Mouse (Mus musculus) intestine, embryonic 15.5 days (tissue): ENCODE data around the gene Zranb3. TPM values are rescaled to one million over a fixed set of nuclear protein-coding genes. Genes with fewer than 3 reads are reported as not detected.

Experiments used
- ATAC-seq: fragments of 200-750 bp; cut with Nextera tagmentation; 2 replicates; pipeline ENCODE4 v1.8.0; 2017; ENCODE audit warnings: moderate TSS enrichment, moderate library complexity
- H3K27ac ChIP-seq: fragments of 300-500 bp; sonication (generic); 2 replicates; pipeline ENCODE4 v1.5.1; 2015; ENCODE audit warnings: mild to moderate bottlenecking, inconsistent platforms
- H3K27me3 ChIP-seq: fragments of 300-500 bp; sonication (generic); replicated peaks from 2 replicates; pipeline ENCODE4 v1.6.1; 2015; ENCODE audit warnings: inconsistent platforms
- H3K36me3 ChIP-seq: fragments of 300-500 bp; sonication (generic); 2 replicates; pipeline ENCODE4 v1.6.1; 2015; ENCODE audit warnings: inconsistent platforms
- H3K4me1 ChIP-seq: fragments of 300-500 bp; sonication (generic); replicated peaks from 2 replicates; pipeline ENCODE4 v1.6.1; 2015; ENCODE audit warnings: inconsistent platforms
- H3K4me2 ChIP-seq: fragments of 300-500 bp; sonication (generic); replicated peaks from 2 replicates; pipeline ENCODE4 v1.6.1; 2015; ENCODE audit warnings: mild to moderate bottlenecking, inconsistent platforms
- H3K4me3 ChIP-seq: fragments of 300-500 bp; sonication (generic); replicated peaks from 2 replicates; pipeline ENCODE4 v1.5.1; 2015; ENCODE audit warnings: inconsistent platforms
- H3K9ac ChIP-seq: fragments of 300-500 bp; sonication (generic); 2 replicates; pipeline ENCODE4 v1.6.1; 2015; ENCODE audit warnings: inconsistent platforms
- H3K9me3 ChIP-seq: fragments of 300-500 bp; sonication (generic); 2 replicates; pipeline ENCODE4 v1.6.1; 2016; ENCODE audit warnings: inconsistent platforms
- WGBS: fragments of 180-500 bp; shearing (Covaris S2); methylation state at CpG from one replicate; pipeline ENCODE4 v1.1.7; 2015; 5-methylcytosine and 5-hydroxymethylcytosine counted together
- polyA plus RNA-seq: library from polyadenylated mRNA; unstranded; fragments of >200 nt; fragmentation: Nextera tagmentation; extraction: Ambion mirVana; gene quantifications from 2 replicates; pipeline ENCODE4 v1.2.1, GENCODE M21; 2015

The Zranb3 gene
- polyA plus RNA-seq, 1 experiment from 2014 or later, result 6.7 TPM

- no peak overlapping the region for H3K9ac ChIP-seq
- H3K4me1 ChIP-seq, result peaks cover 7% of the 10 kb centered on the region
- 75% methylated on average over 5 of the region's 5 CpGs for WGBS
- no peaks in the 10 kb centered on the region for H3K27me3 ChIP-seq
- H3K9me3 ChIP-seq, result no peaks in the 10 kb centered on the region
- peaks cover 7% of the 10 kb centered on the region; the same call in 1 of the 2 replicates for H3K36me3 ChIP-seq
- no peak overlapping the region for H3K27ac ChIP-seq
- no peak overlapping the region for H3K4me2 ChIP-seq
- no peak for ATAC-seq
- no peak overlapping the region for H3K4me3 ChIP-seq
Measured at GRCm38 (mm10) chr1:127946615-127947249, 156.1 kb downstream of the Zranb3 start.

DNA sequence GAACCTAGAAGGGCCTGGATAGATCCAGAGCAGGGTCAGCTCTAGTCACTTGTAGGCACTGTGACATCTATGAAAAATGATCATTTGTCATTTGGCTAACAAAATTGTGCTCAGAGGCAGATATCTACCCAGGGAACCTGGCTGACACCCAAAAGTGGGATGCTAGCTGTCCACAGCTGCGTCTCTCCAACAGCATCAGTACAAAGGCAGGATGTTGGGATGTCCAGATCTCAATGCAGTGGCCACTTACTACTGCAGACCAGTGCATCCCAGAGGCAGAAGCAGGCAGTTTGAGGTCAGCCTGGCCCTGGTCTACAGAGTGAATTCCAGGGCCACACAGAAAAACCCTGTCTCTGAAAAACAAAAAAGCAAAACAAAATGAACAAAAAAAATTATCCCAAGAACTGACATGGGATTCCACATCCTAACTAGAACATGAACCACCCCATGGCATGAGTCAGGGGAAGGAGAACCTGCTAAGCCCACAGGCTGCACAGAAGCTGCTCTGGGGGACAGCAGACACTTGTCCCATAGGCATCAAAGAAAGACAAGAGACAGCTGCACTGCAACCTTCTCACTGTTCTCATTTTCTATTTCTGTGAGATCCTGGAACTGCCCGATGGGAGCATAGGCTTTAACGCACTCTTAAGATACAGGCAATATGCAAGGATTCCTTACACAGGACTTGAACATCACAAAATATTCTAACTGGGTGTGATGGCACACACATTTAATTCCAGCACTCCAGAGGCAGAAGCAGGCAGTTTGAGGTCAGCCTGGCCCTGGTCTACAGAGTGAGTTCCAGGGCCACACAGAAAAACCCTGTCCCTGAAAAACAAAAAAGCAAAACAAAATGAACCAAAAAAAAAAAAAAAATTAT is 156.9 kb downstream of the Zranb3 start:
- 68% methylated on average over 3 of the region's 3 CpGs for WGBS
- H3K27ac ChIP-seq, result 0 out of 2 replicates have a peak overlapping the region, but pooled peaks have one; percentile 22

DNA sequence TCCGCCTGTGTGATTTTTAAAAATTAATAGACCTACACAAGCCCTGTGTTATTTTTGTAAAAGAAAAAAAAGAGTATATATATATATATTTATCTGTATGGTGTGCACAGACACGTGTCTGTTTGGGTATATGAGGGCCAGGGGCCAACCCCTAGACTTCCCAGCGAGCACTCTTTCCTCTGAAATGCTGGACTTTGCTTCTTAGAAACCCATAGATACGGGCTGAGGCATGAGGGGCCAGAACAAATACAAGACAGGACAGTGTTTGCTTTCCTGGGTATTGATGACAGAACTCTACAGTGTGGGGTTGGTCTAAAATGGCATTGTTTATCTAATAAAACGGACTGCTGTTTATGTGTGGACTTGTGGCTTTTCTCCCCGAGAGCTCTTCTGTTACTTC is 159.3 kb downstream of the Zranb3 start:
- Histone ChIP-seq H3K36me3 (peaks cover 26% of the 10 kb centered on the region), H3K27ac (no peak overlapping the region), H3K4me1 (peaks cover 7% of the 10 kb centered on the region), H3K9ac (no peak overlapping the region), H3K27me3 (no peaks in the 10 kb centered on the region), H3K4me3 (no peak overlapping the region), H3K9me3 (no peaks in the 10 kb centered on the region), H3K4me2 (no peak overlapping the region)
- 33% methylated on average over 6 of the region's 6 CpGs for WGBS
- ATAC-seq, result peak; percentile 55

More for the DNA sequence above, 156.9 kb downstream of the Zranb3 start:
- ATAC-seq, result no peak
- Histone ChIP-seq H3K4me2 (no peak overlapping the region), H3K4me1 (peaks cover 7% of the 10 kb centered on the region), H3K9ac (no peak overlapping the region), H3K27me3 (no peaks in the 10 kb centered on the region), H3K4me3 (no peak overlapping the region), H3K36me3 (peaks cover 10% of the 10 kb centered on the region; the same call in 1 of the 2 replicates), H3K9me3 (no peaks in the 10 kb centered on the region)

GRCm38 (mm10) chr1:127942231-127942630 is 160.6 kb downstream of the Zranb3 start:
- no peak for ATAC-seq
- WGBS, result 84% methylated on average over 10 of the region's 10 CpGs
- H3K4me1 ChIP-seq, result peaks cover 7% of the 10 kb centered on the region
- H3K9ac ChIP-seq, result no peak overlapping the region
- H3K9me3 ChIP-seq, result no peaks in the 10 kb centered on the region
- no peak overlapping the region for H3K27ac ChIP-seq
- no peaks in the 10 kb centered on the region for H3K27me3 ChIP-seq
- H3K4me2 ChIP-seq, result no peak overlapping the region
- no peak overlapping the region for H3K4me3 ChIP-seq
- peaks cover 38% of the 10 kb centered on the region for H3K36me3 ChIP-seq

DNA sequence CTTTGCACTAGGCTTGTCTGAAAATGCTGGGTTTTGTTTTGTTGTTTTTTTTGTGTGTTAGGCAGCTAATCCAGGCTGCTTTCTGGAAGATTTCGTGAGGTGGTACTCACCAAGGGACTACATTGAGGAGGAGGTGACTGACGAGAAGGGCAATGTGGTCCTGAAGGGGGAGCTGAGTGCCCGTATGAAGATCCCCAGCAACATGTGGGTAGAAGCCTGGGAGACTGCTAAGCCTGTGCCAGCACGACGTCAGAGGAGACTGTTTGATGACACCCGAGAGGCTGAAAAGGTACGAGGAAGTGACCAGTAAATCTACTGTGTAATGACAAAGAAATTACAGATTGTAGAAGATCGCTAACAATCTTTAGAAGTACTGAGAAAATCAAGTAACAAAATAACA is 165.6 kb downstream of the Zranb3 start:
- H3K4me2 ChIP-seq, result no peak overlapping the region
- H3K36me3 ChIP-seq, result peaks cover 40% of the 10 kb centered on the region
- no peak overlapping the region for H3K4me3 ChIP-seq
- 77% methylated on average over 8 of the region's 8 CpGs for WGBS
- H3K27me3 ChIP-seq, result no peaks in the 10 kb centered on the region
- no peak for ATAC-seq
- H3K9ac ChIP-seq, result no peak overlapping the region
- 0 out of 2 replicates have a peak, but pooled peaks cover under 1% of the 10 kb centered on the region for H3K4me1 ChIP-seq
- H3K27ac ChIP-seq, result no peak overlapping the region
- no peaks in the 10 kb centered on the region for H3K9me3 ChIP-seq

DNA sequence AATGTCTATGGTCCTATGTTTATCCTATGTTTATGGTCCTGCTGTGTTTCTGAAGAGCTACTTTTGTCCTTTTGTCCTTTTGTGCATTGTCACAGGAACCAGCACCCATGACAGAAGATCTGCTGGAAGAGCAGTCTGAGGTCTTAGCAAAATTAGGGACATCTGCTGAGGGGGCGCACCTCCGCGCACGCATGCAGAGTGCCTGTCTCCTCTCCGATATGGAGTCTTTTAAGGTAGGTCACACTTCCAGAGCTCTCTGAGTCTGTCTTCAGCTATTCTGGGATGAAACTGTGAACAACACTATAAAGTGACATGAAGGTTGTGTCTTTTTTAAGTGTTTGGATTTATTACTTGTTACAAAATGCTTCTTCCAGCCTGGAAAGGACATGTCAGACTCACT is 168.5 kb downstream of the Zranb3 start:
- no peak overlapping the region for H3K27ac ChIP-seq
- no peaks in the 10 kb centered on the region for H3K9me3 ChIP-seq
- no peaks in the 10 kb centered on the region for H3K27me3 ChIP-seq
- 96% methylated on average over 5 of the region's 5 CpGs for WGBS
- no peak overlapping the region for H3K9ac ChIP-seq
- no peak for ATAC-seq
- no peak overlapping the region for H3K4me2 ChIP-seq
- H3K36me3 ChIP-seq, result peaks cover 35% of the 10 kb centered on the region
- no peaks in the 10 kb centered on the region for H3K4me1 ChIP-seq
- no peak overlapping the region for H3K4me3 ChIP-seq

DNA sequence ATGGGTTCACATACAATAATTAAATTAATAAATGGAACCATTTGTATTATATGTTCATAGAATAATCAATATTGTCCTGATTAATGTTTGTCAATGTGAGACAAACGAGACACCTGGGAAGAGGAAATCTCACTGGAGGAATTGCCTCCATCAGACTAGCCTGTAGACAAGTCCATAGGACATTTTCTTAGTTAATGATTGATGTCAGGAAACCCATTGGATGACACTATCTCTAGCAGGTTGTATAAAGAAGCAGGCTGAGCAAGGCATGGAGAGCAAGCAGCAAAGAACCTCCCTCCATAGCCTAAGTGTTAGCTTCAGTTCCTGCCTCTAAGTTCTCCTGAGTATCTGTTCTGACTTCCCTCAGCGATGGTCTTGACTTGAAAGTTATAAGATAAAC is 169.4 kb downstream of the Zranb3 start:
- Histone ChIP-seq H3K9ac (no peak overlapping the region), H3K36me3 (peaks cover 26% of the 10 kb centered on the region), H3K27me3 (no peaks in the 10 kb centered on the region), H3K4me2 (no peak overlapping the region), H3K27ac (no peak overlapping the region), H3K4me1 (no peaks in the 10 kb centered on the region), H3K4me3 (no peak overlapping the region), H3K9me3 (no peaks in the 10 kb centered on the region)
- peak; percentile 95 for ATAC-seq
- 72% methylated on average over 2 of the region's 2 CpGs for WGBS

GRCm38 (mm10) chr1:127915802-127916201 is 187.0 kb downstream of the Zranb3 start:
- no peak for ATAC-seq
- Histone ChIP-seq H3K27ac (no peak overlapping the region), H3K4me3 (no peak overlapping the region), H3K9me3 (no peaks in the 10 kb centered on the region), H3K36me3 (peaks cover 16% of the 10 kb centered on the region), H3K4me2 (no peak overlapping the region), H3K4me1 (no peaks in the 10 kb centered on the region), H3K9ac (no peak overlapping the region), H3K27me3 (no peaks in the 10 kb centered on the region)
- 38% methylated on average over 1 of the region's 1 CpGs for WGBS

- ATAC-seq, result no peak
- no peak overlapping the region for H3K4me3 ChIP-seq
- 75% methylated on average over 6 of the region's 6 CpGs for WGBS
- H3K27me3 ChIP-seq, result no peaks in the 10 kb centered on the region
- H3K4me1 ChIP-seq, result no peaks in the 10 kb centered on the region
- no peak overlapping the region for H3K9ac ChIP-seq
- peaks cover 16% of the 10 kb centered on the region for H3K36me3 ChIP-seq
- H3K27ac ChIP-seq, result peak overlapping the region; percentile 62; the same call in 1 of the 2 replicates
- H3K9me3 ChIP-seq, result no peaks in the 10 kb centered on the region
- H3K4me2 ChIP-seq, result no peak overlapping the region
Measured at GRCm38 (mm10) chr1:127915316-127915715, 187.5 kb downstream of the Zranb3 start.

- ATAC-seq, result no peak
- Histone ChIP-seq H3K4me3 (no peak overlapping the region), H3K4me2 (no peak overlapping the region), H3K9ac (no peak overlapping the region), H3K36me3 (peaks cover 8% of the 10 kb centered on the region; the same call in 1 of the 2 replicates), H3K27ac (no peak overlapping the region), H3K9me3 (no peaks in the 10 kb centered on the region), H3K4me1 (no peaks in the 10 kb centered on the region), H3K27me3 (no peaks in the 10 kb centered on the region)
- 73% methylated on average over 4 of the region's 4 CpGs for WGBS
Measured at GRCm38 (mm10) chr1:127913116-127913515, 189.7 kb downstream of the Zranb3 start.

DNA sequence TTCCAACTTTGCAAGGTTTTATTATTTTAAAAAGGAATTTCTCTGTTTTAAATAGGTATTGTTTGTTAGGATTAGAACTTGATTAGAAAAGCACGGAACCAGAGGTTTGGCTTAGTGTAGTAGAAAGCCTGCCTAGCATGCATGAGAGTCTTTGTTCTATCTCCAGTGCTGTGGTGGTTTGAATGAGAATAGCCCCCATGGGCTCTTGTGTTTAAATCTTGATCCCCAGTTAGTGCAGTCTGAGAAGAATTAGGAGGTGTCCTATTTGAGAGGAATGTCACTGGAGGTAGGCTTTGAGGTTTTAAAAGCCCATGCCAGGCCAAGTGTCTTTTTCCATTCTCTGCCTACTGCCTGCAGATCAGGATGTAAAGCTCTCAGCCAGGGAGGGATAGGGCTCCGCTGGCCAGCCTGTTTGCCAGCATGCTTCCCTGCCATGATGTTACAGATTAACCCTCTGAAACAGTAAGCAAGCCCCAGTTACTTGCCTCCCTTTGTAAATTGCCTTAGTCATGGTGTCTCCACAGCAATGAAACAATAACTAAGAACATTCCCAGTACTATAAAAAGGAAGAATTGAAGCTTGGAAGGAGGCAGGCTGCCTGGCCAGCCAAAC is 198.0 kb downstream of the Zranb3 start:
- H3K9ac ChIP-seq, result no peak overlapping the region
- no peaks in the 10 kb centered on the region; the same call in 1 of the 2 replicates for H3K36me3 ChIP-seq
- H3K4me1 ChIP-seq, result no peaks in the 10 kb centered on the region
- H3K4me3 ChIP-seq, result no peak overlapping the region
- H3K27me3 ChIP-seq, result no peaks in the 10 kb centered on the region
- no peak overlapping the region for H3K27ac ChIP-seq
- WGBS, result 65% methylated on average over 2 of the region's 2 CpGs
- ATAC-seq, result peak; percentile 31; the same call in 1 of the 2 replicates
- H3K4me2 ChIP-seq, result no peak overlapping the region
- H3K9me3 ChIP-seq, result no peaks in the 10 kb centered on the region
